Mouse (Mus musculus) heart, adult 2 months (tissue): ENCODE results near the gene Epyc. TPM values are rescaled to one million over a fixed set of nuclear protein-coding genes. Genes with fewer than 3 reads are reported as not detected.

ENCODE experiments used
- DNase-seq, 2 experiments: peaks; one replicate each; pipeline ENCODE4 v3.0.0; 2021
- H3K27ac ChIP-seq: fragments of 200-600 bp; 2 replicates; pipeline ENCODE4 v1.8.1; 2022
- H3K27me3 ChIP-seq: fragments of 200-500 bp; 2 replicates; pipeline ENCODE4 v1.6.1; 2012; ENCODE audit warnings: mild to moderate bottlenecking, low read length, inconsistent platforms, mixed read lengths; ENCODE audit not compliant: control insufficient read depth, insufficient read depth
- H3K36me3 ChIP-seq: fragments of 200-500 bp; 2 replicates; pipeline ENCODE4 v1.6.1; 2012; ENCODE audit warnings: low read length, inconsistent platforms; ENCODE audit not compliant: control insufficient read depth, insufficient read depth
- H3K4me1 ChIP-seq: fragments of 200-500 bp; 2 replicates; pipeline ENCODE4 v1.6.1; 2011; ENCODE audit warnings: low read length; ENCODE audit not compliant: control insufficient read depth, insufficient read depth
- H3K4me3 ChIP-seq: fragments of 200-600 bp; 2 replicates; pipeline ENCODE4 v1.8.1; 2022
- H3K79me2 ChIP-seq: fragments of 200-500 bp; replicated peaks from 2 replicates; pipeline ENCODE4 v1.6.1; 2012; ENCODE audit warnings: mild to moderate bottlenecking, inconsistent platforms, low read length, moderate library complexity, mixed read lengths; ENCODE audit not compliant: control insufficient read depth, insufficient read depth
- H3K9ac ChIP-seq: fragments of 200-500 bp; 2 replicates; pipeline ENCODE4 v1.6.1; 2012; ENCODE audit warnings: low read depth, mild to moderate bottlenecking, control low read depth, inconsistent platforms, low read length, mixed read lengths
- CTCF ChIP-seq: fragments of 200-600 bp; IDR thresholded peaks from 2 replicates; pipeline ENCODE4 v1.8.1; 2022; ENCODE audit warnings: antibody characterized with exemption, mild to moderate bottlenecking, moderate library complexity
- EP300 ChIP-seq: fragments of 200-500 bp; IDR thresholded peaks from 2 replicates; pipeline ENCODE4 v1.6.1; 2011; ENCODE audit warnings: low read depth, low read length, control low read depth; ENCODE audit not compliant: insufficient read depth
- POLR2A ChIP-seq: fragments of 200-500 bp; IDR thresholded peaks from 2 replicates; pipeline ENCODE4 v1.6.1; 2011; ENCODE audit warnings: mild to moderate bottlenecking, low read depth, low read length, control low read depth; ENCODE audit not compliant: insufficient read depth
- WGBS: fragments of 180-500 bp; shearing (Covaris S2); methylation state at CpG from one replicate; pipeline ENCODE4 v1.1.7; 2018; 5-methylcytosine and 5-hydroxymethylcytosine counted together
- intact Hi-C: fragments of 180-260 bp; cut with DNase I; formaldehyde crosslinking; loops from one replicate; pipeline ENCODE4 v1.15.1; 2025
- long read RNA-seq: library from polyadenylated mRNA; stranded (forward); transcript quantifications from one replicate; pipeline ENCODE4 v2.0.0, GENCODE M21; 2021
- polyA plus RNA-seq: library from polyadenylated mRNA; depleted of rRNA; stranded (reverse); fragments of >200 nt; gene quantifications from 2 replicates; pipeline ENCODE4 v1.2.3, GENCODE M21; 2012; rRNA removed
- total RNA-seq, 2 experiments: library from RNA; stranded (reverse); gene quantifications; 2 replicates each; pipeline ENCODE4 v1.2.3; 2021

The Epyc gene
- under 1 TPM; 0.42 to 0.61 TPM for total RNA-seq
- 0.70 and 1.9 TPM in 2 replicates for polyA plus RNA-seq
- long read RNA-seq = 0 reads

- TF ChIP-seq CTCF (no peak), POLR2A (no peak), EP300 (no peak)
- no peak within 1 kb of the TSS for H3K9ac ChIP-seq
- H3K27ac ChIP-seq = no peak within 1 kb of the TSS
- intact Hi-C loops = no loop called here
- 73% methylated on average over 2 of the region's 2 CpGs for WGBS
- H3K4me1 ChIP-seq = no peaks in the 10 kb centered on the region
- no peaks in the 10 kb centered on the region for H3K79me2 ChIP-seq
- H3K27me3 ChIP-seq = no peaks in the 10 kb centered on the region
- DNase-seq = no peak
- H3K36me3 ChIP-seq = no peaks in the 10 kb centered on the region
- H3K4me3 ChIP-seq = no peak within 1 kb of the TSS
Measured at GRCm38 (mm10) chr10:97643768-97644167, at the start of gene Epyc. Gene Epyc (plus strand): TSS chr10:97644068.

DNA sequence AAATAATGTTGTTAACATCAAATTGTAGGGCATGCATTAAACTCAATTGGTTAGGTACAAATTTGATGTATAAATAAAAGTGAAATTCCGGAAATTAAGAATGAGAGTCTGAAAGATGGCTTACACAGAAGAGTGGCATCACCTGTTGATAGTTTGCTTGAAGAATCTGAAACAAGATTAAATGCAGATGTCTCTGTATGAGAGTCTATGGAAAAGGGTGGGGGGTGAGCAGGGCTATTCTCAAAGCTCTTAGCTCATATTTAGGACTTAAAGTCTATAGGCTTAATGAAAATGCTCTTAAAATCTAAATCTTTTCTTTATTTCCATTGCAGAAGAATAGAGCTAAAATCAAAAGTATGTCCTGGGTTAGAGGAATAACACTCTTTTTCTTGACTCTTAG, 48.2 kb upstream of the Epyc start:
- WGBS = 69% methylated on average over 1 of the region's 1 CpGs
- intact Hi-C loops = no loop called here
- no peak for DNase-seq
- H3K4me3 ChIP-seq = no peak overlapping the region
- no peaks in the 10 kb centered on the region for H3K4me1 ChIP-seq
- H3K27ac ChIP-seq = no peak overlapping the region
- no peaks in the 10 kb centered on the region for H3K79me2 ChIP-seq
- TF ChIP-seq CTCF (no peak), POLR2A (no peak), EP300 (no peak)
- no peaks in the 10 kb centered on the region for H3K27me3 ChIP-seq
- no peaks in the 10 kb centered on the region for H3K36me3 ChIP-seq
- no peak overlapping the region for H3K9ac ChIP-seq

GRCm38 (mm10) chr10:97601744-97602143, 42.1 kb upstream of the Epyc start:
- H3K79me2 ChIP-seq = no peaks in the 10 kb centered on the region
- no peaks in the 10 kb centered on the region for H3K4me1 ChIP-seq
- no peak overlapping the region for H3K27ac ChIP-seq
- H3K27me3 ChIP-seq = no peaks in the 10 kb centered on the region
- DNase-seq = no peak
- no peak for TF ChIP-seq EP300
- no peak for TF ChIP-seq POLR2A
- TF ChIP-seq CTCF = no peak
- intact Hi-C loops = no loop called here
- WGBS = 64% methylated on average over 4 of the region's 4 CpGs
- H3K36me3 ChIP-seq = no peaks in the 10 kb centered on the region
- no peak overlapping the region for H3K9ac ChIP-seq
- no peak overlapping the region for H3K4me3 ChIP-seq

GRCm38 (mm10) chr10:97603256-97603655, 40.6 kb upstream of the Epyc start:
- no peak for TF ChIP-seq CTCF
- no peak for TF ChIP-seq EP300
- no peak for TF ChIP-seq POLR2A
- DNase-seq = no peak
- no peak overlapping the region for H3K9ac ChIP-seq
- no peaks in the 10 kb centered on the region for H3K36me3 ChIP-seq
- H3K4me1 ChIP-seq = no peaks in the 10 kb centered on the region
- intact Hi-C loops = no loop called here
- H3K27me3 ChIP-seq = no peaks in the 10 kb centered on the region
- no peak overlapping the region for H3K27ac ChIP-seq
- no peaks in the 10 kb centered on the region for H3K79me2 ChIP-seq
- H3K4me3 ChIP-seq = no peak overlapping the region

DNA sequence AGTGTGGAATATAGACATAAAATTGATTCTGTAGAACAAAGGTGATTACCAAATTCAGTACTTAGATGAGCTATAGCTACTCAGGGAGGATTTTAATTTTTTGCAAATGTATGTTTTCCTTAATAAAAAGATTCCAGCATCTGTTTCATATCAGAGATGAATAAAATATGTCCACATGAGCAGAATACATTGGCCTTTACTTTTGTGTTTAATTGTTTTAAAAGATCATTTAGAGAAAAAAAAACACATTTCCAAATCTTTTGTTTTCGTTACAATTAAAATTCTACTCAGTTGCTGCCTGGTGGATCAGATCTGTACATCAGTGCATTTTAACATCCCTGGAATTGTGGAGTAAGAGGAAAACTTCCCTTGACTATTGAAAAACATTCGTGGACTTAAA, 37.3 kb upstream of the Epyc start, which contains the start of gene Kera:
TSS of gene Kera (plus strand) at position 301 of the 400 bp plus-strand sequence.
- WGBS = 69% methylated on average over 2 of the region's 2 CpGs
- no peak within 1 kb of the TSS for H3K4me3 ChIP-seq
- H3K4me1 ChIP-seq = no peaks in the 10 kb centered on the region
- H3K79me2 ChIP-seq = no peaks in the 10 kb centered on the region
- intact Hi-C loops = no loop called here
- H3K27ac ChIP-seq = no peak within 1 kb of the TSS
- no peaks in the 10 kb centered on the region for H3K36me3 ChIP-seq
- H3K27me3 ChIP-seq = no peaks in the 10 kb centered on the region
- H3K9ac ChIP-seq = no peak within 1 kb of the TSS
- DNase-seq = no peak
- TF ChIP-seq POLR2A (no peak), CTCF (no peak), EP300 (no peak)

GRCm38 (mm10) chr10:97622328-97622727, 21.5 kb upstream of the Epyc start:
- TF ChIP-seq EP300 = no peak
- TF ChIP-seq POLR2A = no peak
- TF ChIP-seq CTCF = no peak
- H3K4me3 ChIP-seq = no peak overlapping the region
- H3K9ac ChIP-seq = no peak overlapping the region
- H3K27ac ChIP-seq = no peak overlapping the region
- no peaks in the 10 kb centered on the region for H3K27me3 ChIP-seq
- no peaks in the 10 kb centered on the region for H3K79me2 ChIP-seq
- DNase-seq = no peak
- intact Hi-C loops = no loop called here
- H3K4me1 ChIP-seq = no peaks in the 10 kb centered on the region
- no peaks in the 10 kb centered on the region for H3K36me3 ChIP-seq
- 77% methylated on average over 1 of the region's 1 CpGs for WGBS
